Mouse (Mus musculus) lung, embryonic 16.5 days (tissue): ENCODE data around the gene Ankrd35. TPM values are rescaled to one million over a fixed set of nuclear protein-coding genes. Genes with fewer than 3 reads are reported as not detected.

Experiments used
- ATAC-seq: fragments of 200-750 bp; cut with Nextera tagmentation; 2 replicates; pipeline ENCODE4 v1.8.0; 2017; ENCODE audit warnings: low read depth, mild to moderate bottlenecking, moderate library complexity
- H3K27ac ChIP-seq: fragments of 300-500 bp; sonication (generic); 2 replicates; pipeline ENCODE4 v1.5.1; 2014; ENCODE audit warnings: mild to moderate bottlenecking, control low read depth, low read length
- H3K27me3 ChIP-seq: fragments of 300-500 bp; sonication (generic); 2 replicates; pipeline ENCODE4 v1.6.1; 2014; ENCODE audit warnings: low read depth, low read length, mixed read lengths; ENCODE audit not compliant: control insufficient read depth, insufficient read depth
- H3K36me3 ChIP-seq: fragments of 300-500 bp; sonication (generic); 2 replicates; pipeline ENCODE4 v1.6.1; 2014; ENCODE audit warnings: low read length; ENCODE audit not compliant: control insufficient read depth, insufficient read depth
- H3K4me1 ChIP-seq: fragments of 300-500 bp; sonication (generic); replicated peaks from 2 replicates; pipeline ENCODE4 v1.6.1; 2014; ENCODE audit warnings: low read length, mixed read lengths; ENCODE audit not compliant: control insufficient read depth, insufficient read depth
- H3K4me2 ChIP-seq: fragments of 300-500 bp; sonication (generic); 2 replicates; pipeline ENCODE4 v1.6.1; 2014; ENCODE audit warnings: low read depth, low read length, control low read depth
- H3K4me3 ChIP-seq: fragments of 300-500 bp; sonication (generic); 2 replicates; pipeline ENCODE4 v1.5.1; 2014; ENCODE audit warnings: mild to moderate bottlenecking, low read length, control low read depth
- H3K9ac ChIP-seq: fragments of 300-500 bp; sonication (generic); 2 replicates; pipeline ENCODE4 v1.6.1; 2014; ENCODE audit warnings: low read length, control low read depth
- H3K9me3 ChIP-seq: fragments of 300-500 bp; sonication (generic); 2 replicates; pipeline ENCODE4 v1.6.1; 2016; ENCODE audit warnings: low read length; ENCODE audit not compliant: control insufficient read depth
- WGBS: fragments of 180-500 bp; shearing (Covaris S2); extraction: QIAGEN DNeasy Blood & Tissue Kit; methylation state at CpG from one replicate; pipeline ENCODE4 v1.1.7; 2014; 5-methylcytosine and 5-hydroxymethylcytosine counted together
- polyA plus RNA-seq: library from polyadenylated mRNA; unstranded; fragments of >200 nt; fragmentation: Nextera tagmentation; extraction: Ambion mirVana; gene quantifications from 2 replicates; pipeline ENCODE4 v1.2.1, GENCODE M21; 2015

The Ankrd35 gene
- polyA plus RNA-seq: 0.36 and 0.50 TPM in 2 replicates

GRCm38 (mm10) chr3:96669727-96670468 is at the start of gene Ankrd35:
TSS of gene Ankrd35 (plus strand) at chr3:96670131.
- Histone ChIP-seq H3K4me2 (peak within 1 kb of the TSS; percentile 80), H3K27me3 (no peaks in the 10 kb centered on the region), H3K9me3 (no peaks in the 10 kb centered on the region), H3K9ac (peak within 1 kb of the TSS; percentile 44), H3K4me3 (peak within 1 kb of the TSS; percentile 49), H3K36me3 (no peaks in the 10 kb centered on the region), H3K27ac (no peak within 1 kb of the TSS), H3K4me1 (0 out of 2 replicates have a peak, but pooled peaks cover 5% of the 10 kb centered on the region)
- peak; percentile 98 for ATAC-seq
- 3% methylated on average over 35 of the region's 35 CpGs for WGBS

GRCm38 (mm10) chr3:96623201-96623600 is 46.7 kb upstream of the Ankrd35 start:
- ATAC-seq: no peak
- no peak overlapping the region for H3K4me2 ChIP-seq
- H3K36me3 ChIP-seq: peaks cover 10% of the 10 kb centered on the region
- no peaks in the 10 kb centered on the region for H3K4me1 ChIP-seq
- H3K9me3 ChIP-seq: no peaks in the 10 kb centered on the region
- H3K27me3 ChIP-seq: no peaks in the 10 kb centered on the region
- no peak overlapping the region for H3K4me3 ChIP-seq
- no peak overlapping the region for H3K27ac ChIP-seq
- no peak overlapping the region for H3K9ac ChIP-seq
- WGBS: 79% methylated on average over 4 of the region's 4 CpGs

- WGBS: under 1% methylated on average over 48 of the region's 48 CpGs
- peak within 1 kb of the TSS; percentile 95 for H3K4me2 ChIP-seq
- H3K36me3 ChIP-seq: peaks cover 14% of the 10 kb centered on the region
- H3K27me3 ChIP-seq: no peaks in the 10 kb centered on the region
- peak within 1 kb of the TSS; percentile 90 for H3K4me3 ChIP-seq
- no peaks in the 10 kb centered on the region for H3K9me3 ChIP-seq
- peaks cover 12% of the 10 kb centered on the region; the same call in 1 of the 2 replicates for H3K4me1 ChIP-seq
- ATAC-seq: peak; percentile 96
- peak within 1 kb of the TSS; percentile 79 for H3K27ac ChIP-seq
- peak within 1 kb of the TSS; percentile 83 for H3K9ac ChIP-seq
Observed at GRCm38 (mm10) chr3:96629729-96630600, 40.0 kb upstream of the Ankrd35 start, which contains the start of gene Rbm8a. TSS of gene Rbm8a (plus strand) at chr3:96629933.

- no peak overlapping the region for H3K4me3 ChIP-seq
- peaks cover 14% of the 10 kb centered on the region for H3K36me3 ChIP-seq
- H3K9ac ChIP-seq: no peak overlapping the region
- H3K27me3 ChIP-seq: no peaks in the 10 kb centered on the region
- H3K9me3 ChIP-seq: no peaks in the 10 kb centered on the region
- H3K27ac ChIP-seq: no peak overlapping the region
- no peak for ATAC-seq
- H3K4me1 ChIP-seq: peaks cover 23% of the 10 kb centered on the region
- no peak overlapping the region for H3K4me2 ChIP-seq
Observed at GRCm38 (mm10) chr3:96632058-96632457, 37.9 kb upstream of the Ankrd35 start.

- Histone ChIP-seq H3K4me3 (no peak overlapping the region), H3K4me2 (no peak overlapping the region), H3K9me3 (no peaks in the 10 kb centered on the region), H3K27me3 (no peaks in the 10 kb centered on the region), H3K4me1 (peaks cover 22% of the 10 kb centered on the region), H3K27ac (no peak overlapping the region), H3K36me3 (peaks cover 20% of the 10 kb centered on the region), H3K9ac (no peak overlapping the region)
- no peak for ATAC-seq
- WGBS: 61% methylated on average over 1 of the region's 1 CpGs
Observed at GRCm38 (mm10) chr3:96634015-96634414, 35.9 kb upstream of the Ankrd35 start.

- Histone ChIP-seq H3K36me3 (peaks cover 26% of the 10 kb centered on the region), H3K27me3 (no peaks in the 10 kb centered on the region), H3K9me3 (no peaks in the 10 kb centered on the region), H3K4me1 (peaks cover 19% of the 10 kb centered on the region), H3K27ac (peak within 1 kb of the TSS; percentile 87), H3K4me3 (peak within 1 kb of the TSS; percentile 79), H3K9ac (peak within 1 kb of the TSS; percentile 91), H3K4me2 (peak within 1 kb of the TSS; percentile 62)
- peak; percentile 96 for ATAC-seq
- WGBS: 2% methylated on average over 60 of the region's 60 CpGs
Observed at GRCm38 (mm10) chr3:96634928-96635879, 34.7 kb upstream of the Ankrd35 start, which contains the start of the genes Pex11b and Gm42957. TSS of gene Pex11b (plus strand) at chr3:96635376. TSS of gene Gm42957 (plus strand) at chr3:96635474.

- peak overlapping the region; percentile 62 for H3K4me2 ChIP-seq
- peak overlapping the region; percentile 87 for H3K27ac ChIP-seq
- WGBS: 8% methylated on average over 15 of the region's 15 CpGs
- peak overlapping the region; percentile 79 for H3K4me3 ChIP-seq
- peaks cover 15% of the 10 kb centered on the region for H3K4me1 ChIP-seq
- peaks cover 31% of the 10 kb centered on the region for H3K36me3 ChIP-seq
- ATAC-seq: no peak; the same call in 1 of the 2 replicates
- peak overlapping the region; percentile 91 for H3K9ac ChIP-seq
- no peaks in the 10 kb centered on the region for H3K9me3 ChIP-seq
- H3K27me3 ChIP-seq: no peaks in the 10 kb centered on the region
Observed at GRCm38 (mm10) chr3:96635906-96636305, 34.0 kb upstream of the Ankrd35 start.

GRCm38 (mm10) chr3:96636448-96636847 is 33.5 kb upstream of the Ankrd35 start:
- H3K4me2 ChIP-seq: peak overlapping the region; percentile 62
- peak overlapping the region; percentile 91 for H3K9ac ChIP-seq
- H3K4me1 ChIP-seq: peaks cover 15% of the 10 kb centered on the region
- H3K27me3 ChIP-seq: no peaks in the 10 kb centered on the region
- no peak for ATAC-seq
- no peak overlapping the region for H3K27ac ChIP-seq
- 55% methylated on average over 11 of the region's 11 CpGs for WGBS
- peaks cover 31% of the 10 kb centered on the region for H3K36me3 ChIP-seq
- H3K4me3 ChIP-seq: peak overlapping the region; percentile 79
- no peaks in the 10 kb centered on the region for H3K9me3 ChIP-seq
